Comparison of ENCODE assay signal across 27 mouse cellular contexts in the genomic region with DNA sequence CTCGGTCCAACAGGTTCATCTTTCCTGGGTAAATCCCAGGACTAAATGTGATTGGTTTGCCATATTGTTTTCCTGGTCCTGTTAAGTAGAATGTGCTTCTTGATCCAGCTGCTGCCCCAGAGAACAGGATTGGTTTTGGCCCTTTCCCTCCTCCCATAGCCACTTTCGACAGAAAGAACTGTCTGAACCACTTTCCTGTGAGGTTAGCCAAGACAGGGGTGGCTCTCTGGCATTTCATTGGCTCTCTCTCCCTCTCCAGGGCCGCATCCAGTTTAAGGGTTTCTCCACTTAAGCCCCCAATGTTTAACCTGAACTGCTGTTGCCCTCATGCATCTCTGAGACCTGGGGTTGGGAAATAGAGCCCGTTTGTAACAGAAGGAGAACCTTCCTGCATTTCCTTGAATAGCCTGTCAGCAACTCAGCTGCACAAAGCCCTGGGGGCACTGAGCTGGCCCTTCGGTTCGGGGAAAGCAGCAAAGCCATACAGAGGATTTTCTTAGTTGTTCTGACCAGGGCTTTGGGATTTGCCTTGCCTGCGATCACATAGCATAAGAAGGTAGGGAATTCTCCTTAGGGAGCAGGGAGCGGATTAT.
DNase-seq lines count a peak whose midpoint lies in the region; ATAC-seq lines count a peak whose summit lies in the region.
"Had no signal": no experiment of that assay in that cellular context is flagged by ENCODE, and none has a peak within 500 bp of the region (broad histone marks: within the 10 kb centered on the region; RNA-seq: fewer than 3 reads in every experiment).

No protein-coding gene starts in this region.

- H3K4me1 ChIP-seq in heart, embryonic 15.5 days (replicated peaks), result 0 out of 2 replicates have a peak, but pooled peaks cover 2% of the 10 kb centered on the region
- H3K4me1 ChIP-seq in heart, embryonic 12.5 days (replicated peaks), result no peaks in the 10 kb centered on the region
- H3K4me1 ChIP-seq in midbrain, embryonic 14.5 days (ENCODE audit: control insufficient read depth, insufficient read depth, low read length), result peaks cover 12% of the 10 kb centered on the region
- H3K4me1 ChIP-seq in midbrain, embryonic 13.5 days (replicated peaks), result peaks cover 22% of the 10 kb centered on the region

- peak; percentile 11 for DNase-seq in embryo, embryonic 10 days (ENCODE audit: low spot score)
- no peak for DNase-seq in embryo, embryonic 9.5 days (ENCODE audit: extremely low spot score)
- peak; percentile 19 for DNase-seq in midbrain, embryonic 14.5 days
- DNase-seq in skeletal muscle tissue, adult 2 months (ENCODE audit: low read depth, low spot score), result peak; percentile 15
- DNase-seq: adrenal gland, postnatal 14 days; cerebellum, adult 11 months; cerebellum, adult 9-11 months; kidney, adult 11 months; kidney, postnatal 14 days; liver; lung, embryonic 14.5 days; lung, postnatal 14 days had no signal

- H3K9ac ChIP-seq in heart, embryonic 15.5 days, result no peak overlapping the region
- H3K9ac ChIP-seq in heart, embryonic 12.5 days, result no peak overlapping the region
- H3K9ac ChIP-seq in midbrain, embryonic 14.5 days (replicated peaks; ENCODE audit: low read length), result no peak overlapping the region
- no peak overlapping the region for H3K9ac ChIP-seq in midbrain, embryonic 13.5 days (replicated peaks)
- H3K9ac ChIP-seq: embryonic facial prominence, embryonic 13.5 days; hindbrain, embryonic 14.5 days; liver, embryonic 14.5 days; lung, embryonic 14.5 days; neural tube, embryonic 13.5 days had no signal

- H3K9me3 ChIP-seq in heart, embryonic 15.5 days (replicated peaks), result no peaks in the 10 kb centered on the region
- no peaks in the 10 kb centered on the region for H3K9me3 ChIP-seq in heart, embryonic 12.5 days (replicated peaks)
- no peaks in the 10 kb centered on the region for H3K9me3 ChIP-seq in midbrain, embryonic 14.5 days (ENCODE audit: control insufficient read depth, low read length)
- no peaks in the 10 kb centered on the region for H3K9me3 ChIP-seq in midbrain, embryonic 13.5 days
- H3K9me3 ChIP-seq: embryonic facial prominence, embryonic 13.5 days; G1E; midbrain, embryonic 10.5 days; neural tube, embryonic 13.5 days had no signal

- ATAC-seq in heart, embryonic 15.5 days (replicated peaks; ENCODE audit: insufficient number of reproducible peaks, insufficient read depth, low FRiP score, low read depth), result no peak
- no peak for ATAC-seq in heart, embryonic 12.5 days (ENCODE audit: insufficient number of reproducible peaks, low FRiP score)
- no peak for ATAC-seq in midbrain, embryonic 14.5 days (ENCODE audit: low FRiP score, low TSS enrichment)
- no peak for ATAC-seq in midbrain, embryonic 13.5 days
- no peak for ATAC-seq in megakaryocyte, adult 5-6 weeks (ENCODE audit: poor library complexity, severe bottlenecking)
- ATAC-seq: forebrain, embryonic 16.5 days; inflammation-experienced regulatory T-cells, adult 6 months; Patski had no signal

- H3K36me3 ChIP-seq in heart, embryonic 15.5 days, result no peaks in the 10 kb centered on the region
- no peaks in the 10 kb centered on the region for H3K36me3 ChIP-seq in heart, embryonic 12.5 days
- no peaks in the 10 kb centered on the region for H3K36me3 ChIP-seq in midbrain, embryonic 14.5 days (ENCODE audit: control insufficient read depth, insufficient read depth, low read length)
- H3K36me3 ChIP-seq in midbrain, embryonic 13.5 days, result no peaks in the 10 kb centered on the region
- H3K36me3 ChIP-seq: embryonic facial prominence, embryonic 13.5 days; G1E; midbrain, embryonic 10.5 days; neural tube, embryonic 13.5 days had no signal

- 52% methylated on average over 8 of the region's 8 CpGs for WGBS in heart, embryonic 15.5 days
- 57% methylated on average over 8 of the region's 8 CpGs for WGBS in heart, embryonic 12.5 days
- 57% methylated on average over 8 of the region's 8 CpGs for WGBS in midbrain, embryonic 14.5 days
- 47% methylated on average over 8 of the region's 8 CpGs for WGBS in midbrain, embryonic 13.5 days

- no peaks in the 10 kb centered on the region for H3K27me3 ChIP-seq in heart, embryonic 15.5 days
- no peaks in the 10 kb centered on the region for H3K27me3 ChIP-seq in heart, embryonic 12.5 days (replicated peaks)
- H3K27me3 ChIP-seq in midbrain, embryonic 14.5 days (ENCODE audit: control insufficient read depth, insufficient read depth, low read length), result no peaks in the 10 kb centered on the region
- H3K27me3 ChIP-seq in midbrain, embryonic 13.5 days, result no peaks in the 10 kb centered on the region
- H3K27me3 ChIP-seq: embryonic facial prominence, embryonic 13.5 days; neural tube, embryonic 13.5 days; Patski had no signal

- H3K4me3 ChIP-seq in heart, embryonic 15.5 days, result no peak overlapping the region
- no peak overlapping the region for H3K4me3 ChIP-seq in heart, embryonic 12.5 days
- no peak overlapping the region for H3K4me3 ChIP-seq in midbrain, embryonic 14.5 days (replicated peaks; ENCODE audit: low read depth, low read length)
- H3K4me3 ChIP-seq in midbrain, embryonic 13.5 days (replicated peaks), result no peak overlapping the region
- H3K4me3 ChIP-seq: embryonic facial prominence, embryonic 13.5 days; erythroblast, embryonic 14.5 days; midbrain, embryonic 10.5 days; myocyte; neural tube, embryonic 13.5 days had no signal

- H3K4me2 ChIP-seq in heart, embryonic 15.5 days, result no peak overlapping the region
- H3K4me2 ChIP-seq in heart, embryonic 12.5 days, result no peak overlapping the region
- H3K4me2 ChIP-seq in midbrain, embryonic 14.5 days (ENCODE audit: low read length), result no peak overlapping the region
- H3K4me2 ChIP-seq in midbrain, embryonic 13.5 days (replicated peaks), result no peak overlapping the region
- H3K4me2 ChIP-seq: embryonic facial prominence, embryonic 13.5 days; hindbrain, embryonic 14.5 days; lung, embryonic 14.5 days; neural tube, embryonic 13.5 days had no signal

- peak overlapping the region; percentile 5; the same call in 1 of the 2 replicates for H3K27ac ChIP-seq in heart, embryonic 15.5 days
- no peak overlapping the region for H3K27ac ChIP-seq in heart, embryonic 12.5 days (ENCODE audit: poor library complexity, severe bottlenecking)
- H3K27ac ChIP-seq in midbrain, embryonic 14.5 days (replicated peaks; ENCODE audit: low read depth, low read length), result no peak overlapping the region
- no peak overlapping the region for H3K27ac ChIP-seq in midbrain, embryonic 13.5 days
- H3K27ac ChIP-seq: embryonic facial prominence, embryonic 13.5 days; hindbrain, embryonic 14.5 days; liver, embryonic 14.5 days; midbrain, embryonic 10.5 days; neural tube, embryonic 13.5 days had no signal
